Mouse (Mus musculus): ENCODE results near the gene Taf1b. TPM values are rescaled to one million over a fixed set of nuclear protein-coding genes. Genes with fewer than 3 reads are reported as not detected.

Taf1b gene
- polyA plus RNA-seq, 1 experiment from 2014 or later: 31.9 TPM

GRCm38 (mm10) chr12:24583653-24584052, 85.5 kb downstream of the Taf1b start:
- H3K4me1 ChIP-seq (replicated peaks): no peaks in the 10 kb centered on the region; the same call in 1 of the 2 replicates
- no peak for ATAC-seq (ENCODE audit: insufficient number of reproducible peaks, insufficient read depth, low FRiP score, low TSS enrichment, low read depth)
- H3K36me3 ChIP-seq: peaks cover 9% of the 10 kb centered on the region; the same call in 1 of the 2 replicates
- no peak overlapping the region for H3K9ac ChIP-seq (replicated peaks)
- H3K4me3 ChIP-seq (replicated peaks): no peak overlapping the region
- H3K27ac ChIP-seq: no peak overlapping the region
- no peaks in the 10 kb centered on the region for H3K27me3 ChIP-seq
- 94% methylated on average over 3 of the region's 3 CpGs for WGBS
- H3K4me2 ChIP-seq: no peak overlapping the region
- no peaks in the 10 kb centered on the region for H3K9me3 ChIP-seq

GRCm38 (mm10) chr12:24584835-24585234, 86.7 kb downstream of the Taf1b start:
- Histone ChIP-seq H3K9me3 (no peaks in the 10 kb centered on the region), H3K27ac (no peak overlapping the region), H3K4me2 (no peak overlapping the region), H3K4me3 (replicated peaks) (no peak overlapping the region), H3K36me3 (peaks cover 9% of the 10 kb centered on the region; the same call in 1 of the 2 replicates), H3K9ac (replicated peaks) (no peak overlapping the region), H3K27me3 (no peaks in the 10 kb centered on the region), H3K4me1 (replicated peaks) (peaks cover 4% of the 10 kb centered on the region; the same call in 1 of the 2 replicates)
- 82% methylated on average over 8 of the region's 8 CpGs for WGBS
- ATAC-seq (ENCODE audit: insufficient number of reproducible peaks, insufficient read depth, low FRiP score, low TSS enrichment, low read depth): no peak

- H3K9ac ChIP-seq (replicated peaks): no peak overlapping the region
- H3K27me3 ChIP-seq: no peaks in the 10 kb centered on the region
- peaks cover 4% of the 10 kb centered on the region; the same call in 1 of the 2 replicates for H3K4me1 ChIP-seq (replicated peaks)
- H3K4me2 ChIP-seq: no peak overlapping the region
- no peaks in the 10 kb centered on the region for H3K9me3 ChIP-seq
- H3K36me3 ChIP-seq: peaks cover 8% of the 10 kb centered on the region; the same call in 1 of the 2 replicates
- 74% methylated on average over 7 of the region's 7 CpGs for WGBS
- H3K27ac ChIP-seq: no peak overlapping the region
- no peak overlapping the region for H3K4me3 ChIP-seq (replicated peaks)
- ATAC-seq (ENCODE audit: insufficient number of reproducible peaks, insufficient read depth, low FRiP score, low TSS enrichment, low read depth): no peak
Observed at GRCm38 (mm10) chr12:24586193-24586592, 88.0 kb downstream of the Taf1b start.

- Histone ChIP-seq H3K4me1 (replicated peaks) (peaks cover 17% of the 10 kb centered on the region), H3K4me3 (replicated peaks) (no peak overlapping the region), H3K4me2 (no peak overlapping the region), H3K27ac (no peak overlapping the region), H3K9ac (replicated peaks) (no peak overlapping the region), H3K9me3 (no peaks in the 10 kb centered on the region), H3K27me3 (no peaks in the 10 kb centered on the region), H3K36me3 (no peaks in the 10 kb centered on the region)
- no peak for ATAC-seq (ENCODE audit: insufficient number of reproducible peaks, insufficient read depth, low FRiP score, low TSS enrichment, low read depth)
- 73% methylated on average over 7 of the region's 7 CpGs for WGBS
Observed at GRCm38 (mm10) chr12:24590371-24590770, 92.2 kb downstream of the Taf1b start.

GRCm38 (mm10) chr12:24592055-24592454, 93.9 kb downstream of the Taf1b start:
- WGBS: 80% methylated on average over 9 of the region's 9 CpGs
- H3K9me3 ChIP-seq: no peaks in the 10 kb centered on the region
- 0 out of 2 replicates have a peak overlapping the region, but pooled peaks have one; percentile 14 for H3K27ac ChIP-seq
- no peak overlapping the region for H3K4me2 ChIP-seq
- peaks cover 17% of the 10 kb centered on the region for H3K4me1 ChIP-seq (replicated peaks)
- ATAC-seq (ENCODE audit: insufficient number of reproducible peaks, insufficient read depth, low FRiP score, low TSS enrichment, low read depth): no peak
- no peaks in the 10 kb centered on the region for H3K27me3 ChIP-seq
- no peak overlapping the region for H3K9ac ChIP-seq (replicated peaks)
- no peak overlapping the region for H3K4me3 ChIP-seq (replicated peaks)
- H3K36me3 ChIP-seq: no peaks in the 10 kb centered on the region

- Histone ChIP-seq H3K4me2 (peak overlapping the region; percentile 46), H3K27ac (no peak overlapping the region), H3K27me3 (no peaks in the 10 kb centered on the region), H3K9ac (replicated peaks) (0 out of 2 replicates have a peak overlapping the region, but pooled peaks have one; percentile 35), H3K4me3 (replicated peaks) (peak overlapping the region; percentile 23), H3K36me3 (no peaks in the 10 kb centered on the region), H3K9me3 (no peaks in the 10 kb centered on the region), H3K4me1 (replicated peaks) (peaks cover 17% of the 10 kb centered on the region)
- no peak for ATAC-seq (ENCODE audit: insufficient number of reproducible peaks, insufficient read depth, low FRiP score, low TSS enrichment, low read depth)
- WGBS: 11% methylated on average over 22 of the region's 22 CpGs
Observed at GRCm38 (mm10) chr12:24592956-24593672, 95.0 kb downstream of the Taf1b start.

- peaks cover 13% of the 10 kb centered on the region for H3K4me1 ChIP-seq (replicated peaks)
- H3K36me3 ChIP-seq: no peaks in the 10 kb centered on the region
- no peak overlapping the region for H3K27ac ChIP-seq
- H3K9ac ChIP-seq (replicated peaks): no peak overlapping the region
- whole genome bisulfite sequencing: 78% methylated on average over 6 of the region's 6 CpGs
- H3K9me3 ChIP-seq: no peaks in the 10 kb centered on the region
- H3K27me3 ChIP-seq: no peaks in the 10 kb centered on the region; the same call in 1 of the 2 replicates
- H3K4me2 ChIP-seq: no peak overlapping the region
- no peak overlapping the region for H3K4me3 ChIP-seq (replicated peaks)
- no peak for ATAC-seq (ENCODE audit: insufficient number of reproducible peaks, insufficient read depth, low FRiP score, low TSS enrichment, low read depth)
Observed at GRCm38 (mm10) chr12:24597376-24597775, 99.2 kb downstream of the Taf1b start.

- no peak overlapping the region for H3K4me3 ChIP-seq (replicated peaks)
- no peak overlapping the region for H3K27ac ChIP-seq
- no peaks in the 10 kb centered on the region for H3K4me1 ChIP-seq (replicated peaks)
- no peak overlapping the region for H3K9ac ChIP-seq (replicated peaks)
- H3K9me3 ChIP-seq: no peaks in the 10 kb centered on the region
- H3K27me3 ChIP-seq: no peaks in the 10 kb centered on the region; the same call in 1 of the 2 replicates
- no peak for ATAC-seq (ENCODE audit: insufficient number of reproducible peaks, insufficient read depth, low FRiP score, low TSS enrichment, low read depth)
- no peaks in the 10 kb centered on the region for H3K36me3 ChIP-seq
- 60% methylated on average over 8 of the region's 8 CpGs for WGBS
- no peak overlapping the region for H3K4me2 ChIP-seq
Observed at GRCm38 (mm10) chr12:24599366-24599895, 101.3 kb downstream of the Taf1b start.

- 87% methylated on average over 7 of the region's 7 CpGs for WGBS
- no peaks in the 10 kb centered on the region for H3K9me3 ChIP-seq
Observed at GRCm38 (mm10) chr12:24600074-24600473, 101.9 kb downstream of the Taf1b start.

GRCm38 (mm10) chr12:24600806-24601205, 102.6 kb downstream of the Taf1b start:
- no peak overlapping the region for H3K27ac ChIP-seq
- H3K4me2 ChIP-seq: no peak overlapping the region
- no peak overlapping the region for H3K4me3 ChIP-seq (replicated peaks)
- H3K9me3 ChIP-seq: no peaks in the 10 kb centered on the region
- no peaks in the 10 kb centered on the region for H3K36me3 ChIP-seq
- no peak overlapping the region for H3K9ac ChIP-seq (replicated peaks)
- H3K27me3 ChIP-seq: no peaks in the 10 kb centered on the region; the same call in 1 of the 2 replicates
- H3K4me1 ChIP-seq (replicated peaks): no peaks in the 10 kb centered on the region
- 4% methylated on average over 9 of the region's 9 CpGs for WGBS
- no peak; the same call in 1 of the 2 replicates for ATAC-seq (ENCODE audit: insufficient number of reproducible peaks, insufficient read depth, low FRiP score, low TSS enrichment, low read depth)

More at GRCm38 (mm10) chr12:24600074-24600473, 101.9 kb downstream of the Taf1b start:
- no peaks in the 10 kb centered on the region for H3K36me3 ChIP-seq
- no peak overlapping the region for H3K4me2 ChIP-seq
- no peak overlapping the region for H3K27ac ChIP-seq
- H3K4me1 ChIP-seq (replicated peaks): no peaks in the 10 kb centered on the region
- H3K4me3 ChIP-seq (replicated peaks): no peak overlapping the region
- no peaks in the 10 kb centered on the region; the same call in 1 of the 2 replicates for H3K27me3 ChIP-seq
- no peak overlapping the region for H3K9ac ChIP-seq (replicated peaks)
- no peak for ATAC-seq (ENCODE audit: insufficient number of reproducible peaks, insufficient read depth, low FRiP score, low TSS enrichment, low read depth)

GRCm38 (mm10) chr12:24603266-24603665, 105.1 kb downstream of the Taf1b start:
- no peak overlapping the region for H3K27ac ChIP-seq
- no peaks in the 10 kb centered on the region for H3K36me3 ChIP-seq
- H3K4me3 ChIP-seq (replicated peaks): no peak overlapping the region
- H3K9ac ChIP-seq (replicated peaks): no peak overlapping the region
- no peaks in the 10 kb centered on the region for H3K9me3 ChIP-seq
- H3K27me3 ChIP-seq: no peaks in the 10 kb centered on the region; the same call in 1 of the 2 replicates
- H3K4me2 ChIP-seq: no peak overlapping the region
- H3K4me1 ChIP-seq (replicated peaks): no peaks in the 10 kb centered on the region
- WGBS: 36% methylated on average over 2 of the region's 2 CpGs
- ATAC-seq (ENCODE audit: insufficient number of reproducible peaks, insufficient read depth, low FRiP score, low TSS enrichment, low read depth): no peak

Measured in limb, embryonic 12.5 days (tissue).